Mouse (Mus musculus): ENCODE measurements at regions not wholly inside any gene's neighbourhood (a gene's known extent, or its start where the extent isn't known, plus 50 kb on each side); places are given as distances from the start of the nearest gene placed in this dataset.

DNA sequence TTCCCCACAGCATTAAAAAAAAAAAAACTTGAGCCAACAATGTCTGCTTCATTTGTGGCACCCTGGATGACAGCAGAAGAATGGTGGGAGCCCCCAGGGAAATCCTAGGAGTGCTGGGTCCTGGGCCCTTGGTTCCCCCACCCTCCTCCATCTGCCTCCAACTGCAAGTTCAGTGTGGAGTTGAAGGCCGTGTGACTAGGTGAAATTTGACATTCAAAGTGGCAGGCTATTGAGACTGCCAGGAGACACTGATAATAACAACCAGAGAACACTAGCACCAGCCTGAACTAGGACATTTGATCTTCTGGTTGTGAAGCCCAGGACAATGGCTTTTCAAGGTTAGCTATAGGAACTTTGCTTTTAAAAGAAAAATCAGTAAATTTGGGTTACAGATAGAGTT, 74.0 kb downstream of the Adamts15 start:
- H3K4me2 ChIP-seq (replicated peaks): no peak overlapping the region
- no peak for ATAC-seq (ENCODE audit: insufficient number of reproducible peaks, insufficient read depth, low FRiP score, low TSS enrichment)
- no peaks in the 10 kb centered on the region for H3K9me3 ChIP-seq
- H3K27me3 ChIP-seq: no peaks in the 10 kb centered on the region
- 48% methylated on average over 1 of the region's 1 CpGs for WGBS
- no peak overlapping the region for H3K9ac ChIP-seq
- no peaks in the 10 kb centered on the region for H3K36me3 ChIP-seq
- peaks cover 19% of the 10 kb centered on the region; the same call in 1 of the 2 replicates for H3K4me1 ChIP-seq
- H3K27ac ChIP-seq: no peak overlapping the region
- H3K4me3 ChIP-seq: no peak overlapping the region

DNA sequence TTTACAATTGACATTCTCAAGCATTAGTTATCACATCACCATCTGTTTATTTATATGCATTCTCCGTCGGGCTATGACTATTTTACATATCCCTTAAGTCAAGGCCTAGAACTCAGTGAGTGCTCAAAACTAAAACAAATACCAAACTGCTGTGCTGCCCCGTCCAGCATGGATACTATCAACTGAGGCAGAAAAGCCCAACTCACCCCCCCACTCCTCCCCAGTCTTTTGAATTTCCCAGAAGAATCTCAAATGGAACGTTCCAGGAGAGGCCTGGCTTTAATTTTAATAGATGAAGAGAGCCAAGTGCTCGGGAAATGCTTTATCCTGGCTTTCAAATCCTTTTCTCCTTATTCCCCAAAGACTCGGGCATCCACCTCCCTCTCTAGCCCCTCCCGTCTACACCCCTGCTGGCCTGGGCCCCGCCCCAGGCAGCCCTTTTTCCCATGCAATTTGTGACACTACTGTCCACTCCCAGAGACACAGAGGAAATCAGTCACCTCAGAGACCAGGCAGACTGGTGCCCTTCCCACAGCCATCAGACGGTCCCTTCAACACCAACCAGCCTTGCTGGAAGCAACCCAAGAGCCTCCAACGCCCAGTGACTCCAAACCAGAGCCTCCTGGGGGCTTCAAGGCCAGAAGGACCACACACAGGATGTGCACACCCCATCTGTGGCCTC, 76.5 kb downstream of the Adamts15 start:
- H3K27ac ChIP-seq: peak overlapping the region; percentile 42; the same call in 1 of the 2 replicates
- 52% methylated on average over 10 of the region's 10 CpGs for WGBS
- 0 out of 2 replicates have a peak, but pooled peaks have one; percentile 30 for ATAC-seq (ENCODE audit: insufficient number of reproducible peaks, insufficient read depth, low FRiP score, low TSS enrichment)

DNA sequence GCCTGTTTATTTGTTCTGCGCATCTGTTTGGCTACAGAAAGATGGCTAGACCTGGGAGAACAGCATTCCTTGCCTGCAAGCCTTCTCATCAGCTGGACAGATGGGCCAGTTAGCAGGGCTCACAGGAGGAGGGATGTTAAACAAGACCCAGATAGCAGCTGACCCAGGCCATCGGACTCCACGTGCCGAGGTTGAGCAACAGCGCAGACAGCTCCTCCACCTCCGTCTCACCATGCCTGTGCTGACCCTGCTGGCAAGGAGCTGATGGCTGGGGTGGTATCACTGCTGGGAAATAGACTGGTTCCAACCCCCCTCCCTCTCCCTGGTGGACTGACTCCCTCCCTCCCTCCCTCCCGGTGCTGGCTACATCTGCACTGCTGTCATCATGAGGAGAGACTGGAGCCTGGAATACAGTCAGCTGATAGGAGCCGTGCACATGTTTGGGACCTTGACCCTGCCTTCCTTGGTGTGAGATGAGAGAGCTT, 78.1 kb downstream of the Adamts15 start:
- no peaks in the 10 kb centered on the region for H3K36me3 ChIP-seq
- no peak overlapping the region for H3K27ac ChIP-seq
- ATAC-seq (ENCODE audit: insufficient number of reproducible peaks, insufficient read depth, low FRiP score, low TSS enrichment): no peak
- no peaks in the 10 kb centered on the region for H3K27me3 ChIP-seq
- WGBS: 61% methylated on average over 8 of the region's 8 CpGs
- no peak overlapping the region for H3K4me2 ChIP-seq (replicated peaks)
- peaks cover 19% of the 10 kb centered on the region; the same call in 1 of the 2 replicates for H3K4me1 ChIP-seq
- H3K4me3 ChIP-seq: no peak overlapping the region
- no peaks in the 10 kb centered on the region for H3K9me3 ChIP-seq
- H3K9ac ChIP-seq: no peak overlapping the region

More for the DNA sequence above, 76.5 kb downstream of the Adamts15 start:
- Histone ChIP-seq H3K9me3 (no peaks in the 10 kb centered on the region), H3K4me2 (replicated peaks) (no peak overlapping the region), H3K27me3 (no peaks in the 10 kb centered on the region), H3K4me1 (peaks cover 19% of the 10 kb centered on the region; the same call in 1 of the 2 replicates), H3K9ac (no peak overlapping the region), H3K36me3 (no peaks in the 10 kb centered on the region), H3K4me3 (no peak overlapping the region)

DNA sequence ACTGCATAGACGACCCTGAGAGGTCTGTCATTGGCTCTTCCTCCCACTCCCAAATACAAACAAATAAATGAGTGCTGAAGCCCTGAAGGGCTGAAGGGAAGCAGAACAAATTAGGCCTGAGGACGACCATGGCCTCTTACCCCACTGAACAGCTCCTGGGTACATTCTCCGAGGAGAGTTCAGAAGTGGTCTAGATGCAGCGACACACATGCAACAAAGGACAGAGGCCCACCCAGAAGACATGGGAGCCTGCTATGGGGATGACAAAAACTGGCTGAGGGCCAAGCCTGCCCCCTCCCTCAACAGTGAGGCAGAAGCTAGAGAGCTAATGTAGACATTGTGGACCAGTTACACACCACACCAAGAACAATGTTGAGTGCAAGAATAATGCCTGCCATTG, 87.3 kb downstream of the Adamts15 start:
- H3K4me3 ChIP-seq: no peak overlapping the region
- no peaks in the 10 kb centered on the region for H3K36me3 ChIP-seq
- no peak overlapping the region for H3K9ac ChIP-seq
- H3K27me3 ChIP-seq: no peaks in the 10 kb centered on the region
- H3K4me1 ChIP-seq: peaks cover 17% of the 10 kb centered on the region
- 26% methylated on average over 4 of the region's 4 CpGs for WGBS
- ATAC-seq (ENCODE audit: insufficient number of reproducible peaks, insufficient read depth, low FRiP score, low TSS enrichment): 0 out of 2 replicates have a peak, but pooled peaks have one; percentile 36
- H3K4me2 ChIP-seq (replicated peaks): no peak overlapping the region
- peak overlapping the region; percentile 94 for H3K27ac ChIP-seq
- H3K9me3 ChIP-seq: no peaks in the 10 kb centered on the region

DNA sequence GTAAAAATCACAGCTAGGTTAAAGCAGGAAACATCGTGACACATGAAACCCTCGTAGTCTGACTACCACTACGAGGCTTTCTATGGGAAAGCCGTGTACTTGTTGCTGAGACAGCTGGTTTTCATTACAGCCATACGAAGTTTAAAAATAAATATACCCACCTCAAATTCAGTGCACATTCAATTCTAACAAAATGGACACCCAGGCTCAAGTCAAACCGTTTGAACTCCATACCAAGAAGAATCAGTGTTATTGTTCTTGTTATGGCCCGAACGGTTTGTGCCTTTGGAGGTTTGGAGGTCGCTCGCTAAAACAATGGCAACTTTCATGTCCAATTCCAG, 87.7 kb downstream of the Adamts15 start:
- no peaks in the 10 kb centered on the region for H3K27me3 ChIP-seq
- H3K4me2 ChIP-seq (replicated peaks): no peak overlapping the region; the same call in 1 of the 2 replicates
- H3K9ac ChIP-seq: no peak overlapping the region
- WGBS: 19% methylated on average over 10 of the region's 10 CpGs
- peaks cover 17% of the 10 kb centered on the region for H3K4me1 ChIP-seq
- H3K36me3 ChIP-seq: no peaks in the 10 kb centered on the region
- ATAC-seq (ENCODE audit: insufficient number of reproducible peaks, insufficient read depth, low FRiP score, low TSS enrichment): no peak
- H3K27ac ChIP-seq: peak overlapping the region; percentile 94
- H3K4me3 ChIP-seq: no peak overlapping the region
- no peaks in the 10 kb centered on the region for H3K9me3 ChIP-seq

DNA sequence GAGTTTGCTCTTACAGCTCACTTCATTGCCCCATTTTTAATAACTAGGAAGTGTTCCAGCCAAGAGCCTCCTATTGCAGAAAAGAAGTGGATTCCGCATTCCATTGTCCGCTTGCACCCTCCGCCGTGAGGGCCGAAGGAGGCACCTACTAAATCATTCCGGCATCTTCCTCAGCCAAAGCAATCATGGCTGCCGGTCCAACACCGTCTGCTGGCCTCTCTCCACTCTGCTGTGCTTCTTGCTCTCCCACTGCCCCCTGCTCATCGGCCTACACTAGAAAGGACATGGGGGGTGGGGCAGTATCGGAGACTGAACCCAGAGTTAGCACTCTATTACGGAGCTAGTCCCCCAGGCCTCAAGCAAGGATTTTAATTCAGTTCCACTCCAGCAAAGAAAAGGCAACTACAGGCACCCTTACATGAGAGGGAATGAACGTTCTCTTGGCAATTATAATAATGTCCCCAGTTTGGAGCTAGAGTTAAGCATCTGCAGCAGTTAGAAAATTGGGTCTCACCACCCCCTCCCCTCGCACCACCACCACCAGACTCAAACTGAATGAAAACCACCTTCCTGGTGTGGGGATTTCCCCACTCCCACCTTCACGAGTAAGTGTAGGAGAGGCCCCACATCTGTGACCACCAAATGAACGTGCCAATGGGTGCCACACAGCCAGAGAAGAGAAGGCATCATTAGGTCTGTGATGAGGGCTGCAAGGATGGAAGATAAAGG, 88.3 kb downstream of the Adamts15 start:
- Histone ChIP-seq H3K9me3 (no peaks in the 10 kb centered on the region), H3K9ac (no peak overlapping the region), H3K27me3 (no peaks in the 10 kb centered on the region), H3K4me1 (peaks cover 17% of the 10 kb centered on the region), H3K36me3 (no peaks in the 10 kb centered on the region), H3K4me3 (no peak overlapping the region), H3K4me2 (replicated peaks) (no peak overlapping the region; the same call in 1 of the 2 replicates), H3K27ac (peak overlapping the region; percentile 94)
- ATAC-seq (ENCODE audit: insufficient number of reproducible peaks, insufficient read depth, low FRiP score, low TSS enrichment): peak; percentile 72
- WGBS: 50% methylated on average over 15 of the region's 15 CpGs

DNA sequence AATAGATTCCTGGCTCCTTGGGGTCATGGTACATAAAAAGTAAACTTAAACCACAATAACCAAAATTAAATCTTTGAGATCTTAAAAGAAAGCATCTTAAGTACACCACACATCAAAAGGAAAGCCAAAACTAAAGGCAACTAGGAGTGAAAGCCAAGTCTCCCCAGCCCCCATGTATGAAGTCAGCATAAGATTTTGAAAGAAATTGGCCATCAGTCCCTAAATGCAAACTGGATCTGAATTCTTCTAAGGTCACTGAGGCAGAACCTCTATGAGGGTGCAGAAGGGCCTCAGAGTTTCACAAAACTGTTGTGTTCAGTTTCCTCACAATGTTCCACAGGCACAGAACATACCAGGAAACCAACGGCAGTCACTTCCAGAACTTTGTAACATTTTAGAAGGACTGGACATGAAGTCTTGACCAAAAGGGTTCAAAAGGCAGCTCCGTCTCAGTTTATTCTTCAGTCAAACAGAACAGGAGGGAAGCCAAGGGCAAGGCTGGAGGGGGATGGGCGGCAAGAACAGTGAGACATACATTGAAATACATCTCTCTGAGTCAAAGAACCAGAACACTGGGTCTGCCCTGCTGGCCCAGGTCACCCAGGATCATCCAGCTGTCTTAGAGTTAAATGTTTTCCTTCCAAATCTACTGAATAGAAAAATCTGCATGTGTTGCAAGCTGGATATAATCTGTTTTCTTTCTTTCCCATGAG, 92.9 kb downstream of the Adamts15 start:
- Histone ChIP-seq H3K9ac (no peak overlapping the region), H3K9me3 (no peaks in the 10 kb centered on the region), H3K36me3 (no peaks in the 10 kb centered on the region), H3K4me1 (peaks cover 11% of the 10 kb centered on the region), H3K4me3 (no peak overlapping the region), H3K27me3 (no peaks in the 10 kb centered on the region), H3K4me2 (replicated peaks) (no peak overlapping the region), H3K27ac (no peak overlapping the region)
- 87% methylated on average over 3 of the region's 3 CpGs for WGBS
- ATAC-seq (ENCODE audit: insufficient number of reproducible peaks, insufficient read depth, low FRiP score, low TSS enrichment): no peak

DNA sequence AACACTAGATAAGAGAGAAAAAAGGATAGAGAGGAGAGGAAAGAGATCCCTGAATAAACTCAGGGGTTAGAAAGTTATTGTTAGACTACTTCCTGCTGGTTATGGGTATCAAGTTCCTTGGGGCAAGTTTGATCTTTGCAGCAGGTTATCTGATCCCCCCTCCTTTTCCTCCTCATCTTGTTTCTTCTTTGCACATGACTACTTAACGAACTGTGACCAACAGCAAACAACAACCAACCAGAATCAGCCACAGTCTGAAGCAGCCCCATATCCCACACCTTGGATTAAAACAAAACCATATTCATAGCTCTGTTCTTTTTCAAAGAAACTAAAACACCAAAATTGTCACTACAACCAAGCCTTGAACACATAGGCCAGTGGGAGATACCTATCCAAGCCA, 94.5 kb downstream of the Adamts15 start:
- no peak overlapping the region for H3K4me3 ChIP-seq
- 40% methylated on average over 1 of the region's 1 CpGs for WGBS
- no peak overlapping the region for H3K9ac ChIP-seq
- no peak for ATAC-seq (ENCODE audit: insufficient number of reproducible peaks, insufficient read depth, low FRiP score, low TSS enrichment)
- H3K27ac ChIP-seq: no peak overlapping the region
- no peaks in the 10 kb centered on the region for H3K9me3 ChIP-seq
- no peaks in the 10 kb centered on the region for H3K36me3 ChIP-seq
- no peaks in the 10 kb centered on the region for H3K4me1 ChIP-seq
- H3K4me2 ChIP-seq (replicated peaks): no peak overlapping the region
- H3K27me3 ChIP-seq: no peaks in the 10 kb centered on the region

DNA sequence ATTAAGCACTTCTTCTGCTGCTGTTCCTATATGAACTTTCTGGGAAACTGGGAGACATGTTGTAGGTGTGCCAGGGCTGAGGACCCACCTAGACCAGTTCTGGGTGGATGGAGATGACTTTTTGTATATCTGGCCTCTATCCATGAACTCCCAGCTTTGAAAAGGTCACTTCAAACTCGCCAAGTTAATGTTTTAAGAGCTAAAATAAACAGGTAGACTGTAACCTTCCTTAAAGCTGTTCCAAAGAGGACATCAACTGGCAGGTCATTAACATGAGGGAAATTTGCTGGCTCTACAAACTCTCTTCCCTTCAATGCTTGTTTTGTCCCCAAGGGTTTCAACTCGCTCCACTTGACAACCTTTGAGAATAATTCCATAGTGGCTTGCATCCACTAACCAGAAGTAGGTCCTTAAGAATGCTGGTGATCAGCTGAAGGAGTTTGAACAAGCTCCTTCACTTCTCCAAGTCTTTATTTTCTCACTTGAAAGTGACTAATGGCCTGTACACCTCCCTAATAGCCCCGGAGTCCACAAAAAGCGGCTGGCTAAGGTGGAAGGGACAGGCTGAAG, 98.1 kb downstream of the Adamts15 start:
- 66% methylated on average over 4 of the region's 4 CpGs for WGBS
- ATAC-seq (ENCODE audit: insufficient number of reproducible peaks, insufficient read depth, low FRiP score, low TSS enrichment): no peak
- no peaks in the 10 kb centered on the region for H3K9me3 ChIP-seq
- H3K4me2 ChIP-seq (replicated peaks): no peak overlapping the region
- H3K36me3 ChIP-seq: no peaks in the 10 kb centered on the region
- no peak overlapping the region for H3K9ac ChIP-seq
- no peak overlapping the region for H3K27ac ChIP-seq
- no peak overlapping the region for H3K4me3 ChIP-seq
- no peaks in the 10 kb centered on the region for H3K4me1 ChIP-seq
- H3K27me3 ChIP-seq: no peaks in the 10 kb centered on the region

DNA sequence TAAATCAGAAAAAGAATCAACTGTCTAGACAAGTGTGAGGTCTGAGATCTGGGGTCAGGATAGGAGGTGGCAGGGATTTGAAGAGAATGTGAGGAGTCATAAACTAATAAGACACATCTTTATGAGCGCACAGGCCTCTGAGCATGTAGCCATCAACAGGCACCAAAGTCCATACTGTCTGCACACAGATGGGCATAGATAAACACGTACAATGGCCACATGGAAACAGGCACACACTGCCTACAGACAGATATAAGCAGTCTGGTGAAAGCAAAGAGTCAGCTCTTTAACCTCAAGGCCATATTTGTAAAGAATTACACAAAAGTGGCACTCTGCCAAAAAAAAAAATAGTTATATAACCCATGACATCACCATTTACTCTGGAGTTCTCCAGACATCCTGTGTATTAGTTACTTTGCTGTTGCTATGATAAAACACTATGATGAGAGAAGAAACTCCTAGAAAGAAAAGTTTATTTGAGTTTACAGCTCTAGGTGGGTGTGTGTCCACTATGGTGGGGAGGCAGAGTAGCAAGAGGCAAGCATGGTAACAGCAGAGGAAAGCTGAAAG, 101.4 kb downstream of the Adamts15 start:
- ATAC-seq (ENCODE audit: insufficient number of reproducible peaks, insufficient read depth, low FRiP score, low TSS enrichment): no peak
- H3K9ac ChIP-seq: no peak overlapping the region
- no peaks in the 10 kb centered on the region for H3K27me3 ChIP-seq
- H3K4me2 ChIP-seq (replicated peaks): no peak overlapping the region
- H3K9me3 ChIP-seq: no peaks in the 10 kb centered on the region
- WGBS: 90% methylated on average over 2 of the region's 2 CpGs
- H3K4me3 ChIP-seq: no peak overlapping the region
- H3K4me1 ChIP-seq: 0 out of 2 replicates have a peak, but pooled peaks cover 1% of the 10 kb centered on the region
- no peak overlapping the region for H3K27ac ChIP-seq
- no peaks in the 10 kb centered on the region for H3K36me3 ChIP-seq

DNA sequence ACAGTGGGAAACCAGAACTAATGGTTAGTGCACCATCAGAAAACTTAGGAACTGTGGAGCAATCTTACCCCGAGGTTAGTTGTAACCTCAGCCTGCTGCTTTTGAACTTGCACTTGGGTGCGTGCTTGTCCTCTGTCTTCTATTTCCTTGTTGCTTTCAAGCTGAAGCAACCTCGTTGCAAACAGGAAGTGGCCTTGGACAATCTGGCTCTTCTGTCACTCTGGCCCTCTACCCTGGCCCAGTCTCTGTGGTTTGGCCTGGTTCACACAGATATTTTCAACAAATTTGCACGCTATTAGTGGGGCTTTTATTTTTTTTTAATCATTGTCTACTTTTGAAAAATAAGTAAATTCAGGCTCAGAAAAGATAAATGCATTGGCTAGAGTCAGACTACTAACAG, 109.0 kb downstream of the Adamts15 start:
- no peaks in the 10 kb centered on the region for H3K36me3 ChIP-seq
- no peak overlapping the region for H3K4me2 ChIP-seq (replicated peaks)
- no peak overlapping the region for H3K4me3 ChIP-seq
- ATAC-seq (ENCODE audit: insufficient number of reproducible peaks, insufficient read depth, low FRiP score, low TSS enrichment): no peak
- H3K27ac ChIP-seq: no peak overlapping the region
- H3K27me3 ChIP-seq: no peaks in the 10 kb centered on the region
- H3K9me3 ChIP-seq: no peaks in the 10 kb centered on the region
- H3K4me1 ChIP-seq: peaks cover 18% of the 10 kb centered on the region
- H3K9ac ChIP-seq: no peak overlapping the region
- WGBS: 62% methylated on average over 4 of the region's 4 CpGs
